Mouse (Mus musculus) CH12F3 (cell line): ENCODE measurements around the gene Spata3.

Source experiments
- in situ Hi-C: fragments of 300-500 bp; cut with MboI; formaldehyde crosslinking; loops from 2 replicates; pipeline ENCODE4 v1.14.3; 2020; ENCODE audit warnings: low sequenced_read_pairs

Spata3 gene

DNA sequence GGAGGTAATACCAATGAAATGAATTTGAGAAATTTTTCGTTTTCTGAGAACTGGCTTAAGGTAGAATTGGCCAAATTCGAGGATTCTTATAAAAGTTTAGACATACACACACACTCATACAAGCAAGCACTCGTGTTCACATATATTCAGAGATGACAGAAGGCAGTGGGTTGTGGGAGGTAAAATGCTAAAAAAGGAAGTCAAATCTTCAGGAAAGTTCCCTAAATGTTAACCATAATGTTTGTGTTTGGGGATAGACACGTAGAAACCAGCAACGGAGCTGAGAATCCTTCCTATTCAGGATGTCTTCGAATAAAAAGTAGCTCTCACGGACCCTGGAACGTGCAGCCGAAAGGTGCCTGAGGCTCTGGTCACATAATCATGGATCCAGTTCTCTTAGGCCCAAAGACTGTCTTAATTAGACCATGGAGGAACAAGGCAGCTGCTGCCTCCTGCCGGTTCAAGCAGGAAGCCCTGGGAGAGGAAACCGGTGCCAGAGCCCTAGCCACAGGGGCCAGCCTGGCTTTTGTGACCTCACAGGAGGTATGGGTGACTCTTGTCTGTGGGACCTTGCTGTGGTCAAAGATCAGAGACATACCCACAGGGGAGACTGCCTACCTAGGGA is 4.9 kb downstream of the Spata3 start:
- in situ Hi-C loops = no loop called here

DNA sequence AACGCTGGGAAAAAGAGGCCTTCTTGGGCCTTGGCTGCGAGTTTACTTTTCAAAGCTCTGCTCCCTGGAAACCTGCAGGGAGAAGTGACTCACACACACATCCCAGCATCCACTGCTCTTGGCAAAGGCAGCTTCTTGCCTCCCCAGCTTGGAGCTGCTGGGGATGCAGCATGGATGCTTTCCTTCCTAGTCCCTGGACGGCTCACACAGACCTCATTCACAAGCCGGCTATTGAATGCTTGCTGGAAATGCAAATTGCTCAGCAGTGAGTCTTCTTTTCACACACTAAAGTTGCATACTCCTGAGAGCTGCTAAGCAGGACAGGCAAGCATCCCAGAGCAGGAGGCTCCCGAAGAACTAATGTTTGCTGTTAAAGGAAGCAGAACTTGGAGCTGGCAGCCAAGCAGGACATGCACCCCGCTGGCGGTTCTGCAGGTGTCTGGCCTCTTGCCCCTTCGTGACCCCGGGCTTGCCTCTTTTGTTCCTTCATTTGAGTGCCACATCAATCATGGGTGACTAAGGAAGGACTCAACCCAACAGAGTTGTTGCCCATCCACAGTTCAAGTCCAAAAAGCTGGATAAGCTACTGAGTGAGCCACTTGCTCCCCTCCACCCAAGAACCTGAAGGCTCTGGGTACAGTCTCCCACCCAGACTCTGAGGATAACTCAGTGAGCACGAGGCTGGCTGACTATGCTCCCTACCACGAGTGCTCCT is 15.8 kb downstream of the Spata3 start:
- in situ Hi-C loops = no loop called here

DNA sequence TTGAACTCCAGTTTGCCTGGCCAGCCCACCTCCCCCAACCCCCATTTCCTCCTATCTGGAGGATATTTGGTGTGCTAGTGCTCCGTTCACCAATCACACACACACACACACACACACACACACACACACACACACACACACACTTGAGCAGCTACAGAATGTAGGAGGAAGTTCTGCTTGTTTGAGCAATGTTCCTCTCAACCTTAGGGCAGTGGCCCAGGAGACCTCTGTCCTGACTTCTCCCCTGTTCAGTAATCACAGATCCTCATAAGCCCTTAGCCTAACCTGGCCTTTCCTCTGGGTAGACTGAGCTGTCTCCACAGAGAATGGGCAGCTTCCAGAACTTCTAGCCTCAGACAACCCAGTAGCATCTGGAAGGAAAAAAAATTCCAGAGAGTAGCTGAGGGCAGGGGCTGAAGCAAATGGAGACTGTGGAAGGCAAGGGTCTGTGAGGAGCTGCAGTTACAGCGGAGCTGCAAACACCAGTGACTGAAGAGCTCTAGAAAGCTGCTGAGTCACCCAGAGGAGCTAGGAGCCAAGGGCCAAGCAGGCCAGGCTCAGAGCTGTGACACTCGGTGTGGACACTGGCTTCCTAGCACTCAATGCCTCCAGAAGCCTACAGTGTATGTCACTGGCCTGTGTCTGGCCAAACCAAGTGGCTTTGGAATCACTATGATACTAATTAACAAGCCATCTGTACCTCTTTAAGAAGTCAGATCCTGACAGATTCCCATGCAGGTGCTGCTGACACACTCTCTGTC is 21.8 kb downstream of the Spata3 start:
- in situ Hi-C loops = no loop called here

- in situ Hi-C loops = no loop called here
These were observed 23.5 kb downstream of the Spata3 start for GRCm38 (mm10) chr1:86040131-86040530.

DNA sequence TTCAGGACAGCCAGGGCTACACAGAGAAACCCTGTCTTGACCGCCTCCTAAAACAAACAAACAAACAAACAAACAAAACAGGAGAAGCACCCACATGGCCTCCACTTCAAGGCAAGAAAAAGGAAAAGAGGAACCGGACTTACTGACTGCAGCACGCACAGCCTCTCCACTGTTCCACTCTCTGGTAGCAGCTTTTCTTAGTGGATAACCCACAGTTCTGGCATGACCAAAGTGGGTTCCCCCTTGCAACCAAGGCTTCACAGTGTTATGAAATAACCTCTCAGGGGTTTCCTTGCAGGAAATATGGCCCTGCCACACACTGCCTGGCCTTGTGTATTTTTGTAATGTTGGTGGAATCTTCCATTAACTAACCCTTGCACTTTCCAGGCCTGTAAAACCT is 24.2 kb downstream of the Spata3 start:
- in situ Hi-C loops = no loop called here

DNA sequence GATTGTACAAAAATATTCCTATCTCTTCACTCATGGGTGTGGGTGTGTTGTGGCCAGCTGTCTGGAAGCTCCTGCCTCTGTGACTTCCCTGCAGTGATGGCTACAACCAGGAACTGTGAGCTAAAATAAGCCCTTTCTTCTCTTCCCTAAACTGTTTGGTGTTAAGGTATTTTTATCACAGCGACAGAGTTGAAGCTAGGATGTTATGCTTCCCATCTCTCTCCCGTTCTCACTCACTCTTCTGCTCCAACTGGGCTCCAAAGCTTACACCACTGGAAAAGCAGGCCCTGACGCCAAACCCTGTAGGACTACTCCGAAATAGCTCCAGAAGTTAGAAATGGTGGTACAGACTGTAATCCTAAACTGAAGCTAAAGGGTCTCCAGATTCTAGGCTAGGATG is 28.4 kb downstream of the Spata3 start:
- in situ Hi-C loops = no loop called here

GRCm38 (mm10) chr1:86045848-86046805 is 29.5 kb downstream of the Spata3 start, which contains the start of gene 2810459M11Rik:
TSS of gene 2810459M11Rik (plus strand) at chr1:86045863.
- in situ Hi-C loops = no loop called here

DNA sequence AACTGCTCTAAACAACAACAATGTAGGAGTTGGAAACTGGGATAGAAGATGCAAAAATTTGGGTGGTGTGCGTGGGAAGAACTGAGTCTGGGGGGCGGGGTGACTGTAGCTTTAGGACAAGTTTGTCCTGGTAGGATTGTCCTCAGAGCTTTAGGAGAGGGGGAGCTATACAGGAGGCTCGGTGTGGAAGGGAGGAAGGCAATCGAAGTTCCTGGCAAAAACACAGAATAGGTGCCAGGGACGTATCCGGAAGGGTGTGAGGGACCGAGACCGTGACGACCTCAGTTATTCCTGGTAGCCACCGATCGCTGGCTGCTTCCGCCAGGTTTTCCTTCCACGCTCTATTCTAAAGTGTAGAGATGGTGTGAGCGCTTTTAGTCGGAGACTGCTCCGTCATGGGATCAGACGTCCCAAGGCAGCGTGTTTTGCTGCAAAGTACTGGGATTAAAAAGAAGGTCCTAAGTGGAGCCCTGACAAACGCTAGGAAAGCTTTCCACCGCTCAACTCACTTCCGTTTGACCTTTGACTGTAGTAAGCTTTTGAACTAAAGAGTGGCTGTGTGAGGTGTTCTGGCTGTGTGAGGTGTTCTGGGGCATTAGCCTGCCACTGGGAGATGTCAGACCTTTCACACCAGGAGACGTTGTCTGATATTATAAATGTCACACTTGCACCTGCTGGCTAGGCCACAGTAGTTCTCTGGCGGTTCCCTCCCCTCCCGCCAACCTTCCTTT is 30.4 kb downstream of the Spata3 start:
- in situ Hi-C loops = no loop called here

- in situ Hi-C loops = no loop called here
These were observed 31.6 kb downstream of the Spata3 start for GRCm38 (mm10) chr1:86048231-86048630.

DNA sequence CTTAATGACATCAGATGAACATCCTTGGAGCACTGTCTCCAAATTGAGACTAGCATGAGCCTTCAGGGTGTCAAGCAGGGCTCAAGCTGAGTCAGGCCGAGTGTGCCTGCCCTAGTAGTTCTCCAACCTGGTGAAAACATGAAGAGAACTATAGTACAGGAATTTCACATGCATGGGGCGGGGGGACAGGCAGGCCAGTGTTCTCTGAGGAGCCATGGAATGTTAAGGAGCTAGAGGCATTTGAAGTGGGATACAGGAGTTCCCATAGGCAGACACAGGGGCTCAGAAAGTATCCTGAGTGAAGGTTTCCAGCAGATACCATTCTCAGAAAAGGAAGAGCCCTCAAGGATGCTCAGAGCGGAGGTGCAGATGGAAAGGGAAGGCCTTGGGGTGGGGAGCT is 32.1 kb downstream of the Spata3 start:
- in situ Hi-C loops = no loop called here

- in situ Hi-C loops = no loop called here
These were observed 36.7 kb downstream of the Spata3 start for GRCm38 (mm10) chr1:86053198-86053921.

DNA sequence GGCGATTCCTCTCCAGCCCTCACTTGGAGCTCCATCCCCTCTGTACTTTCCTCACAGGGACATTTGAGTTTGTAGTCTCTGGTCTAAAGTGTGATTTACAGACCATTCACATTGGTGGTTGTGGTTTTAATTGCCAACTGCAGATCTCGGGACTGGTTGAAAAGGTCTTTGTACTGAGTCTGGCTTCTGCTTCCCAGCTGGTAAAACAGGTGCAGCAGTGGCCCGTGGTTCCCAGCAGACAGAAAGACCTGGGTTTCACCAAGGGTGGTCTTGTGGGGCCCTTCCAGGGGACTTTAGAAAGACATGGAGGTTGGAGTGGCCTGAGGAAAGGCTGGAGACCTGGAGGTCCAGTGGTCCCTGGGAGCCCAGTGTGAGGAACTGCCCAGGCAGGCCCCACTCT is 38.3 kb downstream of the Spata3 start:
- in situ Hi-C loops = no loop called here

DNA sequence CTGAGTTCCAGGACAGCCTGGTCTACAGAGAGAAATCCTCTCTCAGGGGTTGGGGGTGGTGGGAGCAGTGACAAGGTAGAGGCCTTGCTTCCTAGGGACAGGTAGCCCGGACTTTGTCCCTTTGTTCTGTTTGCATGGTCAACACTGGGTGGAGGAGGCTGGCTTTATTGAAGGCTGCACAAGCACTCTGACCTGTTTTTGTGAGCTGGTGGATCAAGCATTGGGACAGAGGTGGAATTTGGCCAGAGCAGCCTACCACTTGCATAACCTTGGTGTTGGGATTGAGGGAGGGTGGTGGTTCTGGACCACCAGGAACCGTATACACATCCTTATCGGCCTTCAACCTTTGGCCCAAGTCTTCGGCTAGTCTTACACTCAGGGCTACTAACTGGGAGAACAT is 39.7 kb downstream of the Spata3 start:
- in situ Hi-C loops = no loop called here

- in situ Hi-C loops = no loop called here
These were observed 42.5 kb downstream of the Spata3 start for GRCm38 (mm10) chr1:86058856-86059769.

GRCm38 (mm10) chr1:86062523-86062922 is 45.9 kb downstream of the Spata3 start:
- in situ Hi-C loops = no loop called here

DNA sequence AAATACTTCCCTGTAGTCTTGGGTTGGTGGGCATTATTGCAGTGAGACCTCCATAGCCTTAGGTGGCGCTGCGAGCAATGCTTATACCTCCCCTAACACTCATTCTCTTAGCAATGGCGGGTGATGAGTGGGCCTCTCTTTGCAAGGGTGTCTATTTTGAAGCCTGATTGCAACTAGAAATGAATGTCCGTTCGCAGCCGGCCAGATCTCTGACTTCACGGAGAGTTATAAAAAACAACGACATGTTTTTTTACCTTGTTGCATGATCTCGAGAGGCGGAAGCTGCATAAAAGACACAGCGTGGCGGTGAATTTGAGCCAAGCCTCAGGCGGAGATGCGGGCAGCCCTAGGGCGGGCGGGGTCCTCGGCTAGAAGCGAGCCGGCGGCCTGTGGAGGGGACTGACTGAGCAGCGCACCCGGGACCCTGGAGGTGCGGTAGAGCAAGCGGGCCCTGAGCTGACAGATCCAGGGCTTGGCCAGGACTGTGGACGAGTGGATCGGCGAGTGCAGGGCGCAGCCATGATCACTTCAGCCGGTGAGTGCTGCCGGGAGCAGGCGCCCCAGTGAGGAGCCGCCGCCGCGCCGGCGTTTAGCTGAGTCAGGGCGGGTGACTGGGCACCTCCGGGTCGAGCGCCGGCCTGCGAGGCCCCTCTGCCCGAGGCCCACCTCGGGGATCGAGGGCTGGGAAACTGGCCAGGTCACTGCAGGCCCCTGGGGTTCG is 47.8 kb downstream of the Spata3 start, which contains the start of gene Psmd1:
TSS of gene Psmd1 (plus strand) at position 117 of the 721 bp plus-strand sequence.
- in situ Hi-C loops = no loop called here

DNA sequence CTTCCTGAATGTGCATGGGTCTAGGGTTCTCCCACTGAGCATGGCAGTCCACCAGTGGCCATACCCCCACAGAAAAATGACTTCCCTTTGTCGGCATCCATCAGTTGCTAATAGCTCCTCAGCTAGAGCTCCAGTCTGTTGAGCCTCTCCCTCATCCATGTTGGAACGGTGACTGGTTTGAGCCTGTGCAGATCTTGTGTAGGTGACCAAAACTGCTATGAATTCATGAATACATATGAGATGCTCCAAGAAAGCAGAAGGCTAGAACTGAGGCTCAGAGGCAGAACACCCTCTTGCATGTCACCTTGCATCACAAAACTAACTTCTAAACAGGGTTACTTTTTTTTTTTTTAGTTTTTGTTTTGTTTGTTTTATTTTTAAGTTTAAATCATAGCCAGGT is 59.9 kb downstream of the Spata3 start:
- in situ Hi-C loops = no loop called here
